Mouse (Mus musculus) adrenal gland, postnatal 25 days (tissue): ENCODE results near the gene Zfp687. TPM values are rescaled to one million over a fixed set of nuclear protein-coding genes. Genes with fewer than 3 reads are reported as not detected.
"Not testable (repeated sequence)": the region's sequence is repeated elsewhere in the genome, so short reads cannot be mapped to it uniquely, and the experiment has no call there.

Experiments used
- DNase-seq: peaks from one replicate; pipeline ENCODE4 v3.0.0; 2021; ENCODE audit warnings: mixed read lengths
- long read RNA-seq: library from polyadenylated mRNA; stranded (forward); transcript quantifications from one replicate; pipeline ENCODE4 v2.0.0, GENCODE M21; 2021
- total RNA-seq: library from RNA; stranded (reverse); gene quantifications from 2 replicates; pipeline ENCODE4 v1.2.3, GENCODE M21; 2021

Zfp687 gene
- 25.6 and 44.9 TPM in 2 replicates for total RNA-seq
- long read RNA-seq, partial matches to known transcripts, result 6 of 8 reads
- long read RNA-seq, other reads (novel, unspliced or antisense), result 2 of 8 reads

DNA sequence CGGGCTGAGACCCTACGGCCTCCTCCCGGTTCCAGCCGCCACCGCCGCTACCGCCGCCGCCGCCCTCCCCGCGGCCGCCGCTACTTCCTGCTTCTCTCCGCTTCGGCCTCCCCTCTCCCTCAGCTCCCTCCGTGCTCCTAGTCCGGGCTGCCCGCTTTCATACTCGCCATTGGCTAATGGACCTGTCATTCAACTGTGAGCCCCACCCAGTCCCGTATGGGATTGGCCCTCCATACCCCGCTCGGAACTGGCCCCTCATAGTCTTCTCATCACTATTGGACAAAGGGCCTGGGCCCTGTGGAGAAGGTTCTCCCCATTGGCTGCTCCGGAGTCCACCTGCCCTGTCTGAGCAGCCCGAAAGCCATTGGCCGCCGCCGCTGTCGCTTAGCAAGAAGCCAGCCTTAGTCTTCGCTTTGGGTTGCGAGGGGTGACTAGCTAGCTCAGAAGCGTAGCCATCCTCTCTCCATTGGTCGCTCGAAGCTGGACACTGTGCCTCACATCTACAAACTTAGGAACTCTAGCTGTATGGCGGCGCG is at the start of gene Zfp687:
Gene Zfp687, minus strand, starts transcription at position 112 of the 536 bp plus-strand sequence.
- peak; percentile 96 for DNase-seq

DNA sequence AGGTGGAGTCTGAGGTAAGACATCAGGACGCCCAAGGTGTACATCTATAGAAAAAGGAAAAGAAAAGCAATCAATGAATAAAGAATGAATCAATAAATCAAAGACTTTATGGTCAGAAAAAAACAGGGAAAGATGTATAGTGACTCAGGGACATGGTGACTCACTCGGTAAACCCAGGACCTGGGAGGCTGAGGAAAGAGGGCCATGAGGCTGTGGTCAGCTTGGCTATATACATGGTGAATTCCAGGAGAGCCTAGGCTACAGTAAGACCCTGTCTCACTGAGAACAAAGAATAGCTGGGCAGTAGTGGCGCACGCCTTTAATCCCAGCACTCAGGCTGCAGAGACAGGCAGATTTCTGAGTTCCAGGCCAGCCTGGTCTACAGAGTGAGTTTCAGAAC is 48.5 kb upstream of the Zfp687 start:
- no peak for DNase-seq

DNA sequence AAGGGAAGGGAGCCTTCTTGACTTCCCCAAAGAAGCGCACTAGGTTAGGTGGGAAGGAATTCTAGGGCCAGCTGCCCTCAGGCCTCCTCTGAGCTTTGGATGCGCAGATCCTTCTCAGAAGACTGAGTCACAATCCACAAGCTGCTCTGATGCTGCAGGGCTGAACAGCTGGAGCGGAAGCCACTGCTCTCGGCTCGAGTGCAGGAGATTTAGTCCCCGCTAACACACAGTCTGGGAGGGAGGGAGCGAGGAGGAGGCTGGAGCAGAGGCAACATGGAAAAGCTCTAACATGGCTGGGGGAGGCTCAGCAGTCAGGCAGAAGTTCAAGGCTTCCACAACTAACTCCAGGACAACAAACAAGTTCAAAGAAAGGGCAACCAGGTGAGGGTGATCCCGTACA is 42.8 kb upstream of the Zfp687 start:
- DNase-seq, result no peak

DNA sequence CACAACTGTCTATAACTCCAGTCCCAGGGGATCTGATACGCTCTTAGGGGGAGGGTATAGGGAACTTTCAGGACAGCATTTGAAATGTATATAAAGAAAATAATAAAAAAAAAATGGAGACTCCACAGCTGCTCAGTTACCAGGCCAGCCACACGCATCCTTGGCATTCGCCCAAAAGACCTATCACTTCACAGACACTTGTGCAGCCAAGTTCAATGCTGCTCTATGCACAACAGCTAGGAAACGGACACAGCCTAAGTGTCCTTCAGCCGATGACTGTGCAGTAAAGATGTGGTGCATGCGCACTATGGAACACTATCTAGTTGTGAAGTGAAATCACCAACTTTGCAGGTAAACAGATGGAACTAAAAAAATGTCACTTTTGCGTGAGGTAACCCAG is 41.0 kb upstream of the Zfp687 start:
- DNase-seq, result no peak

DNA sequence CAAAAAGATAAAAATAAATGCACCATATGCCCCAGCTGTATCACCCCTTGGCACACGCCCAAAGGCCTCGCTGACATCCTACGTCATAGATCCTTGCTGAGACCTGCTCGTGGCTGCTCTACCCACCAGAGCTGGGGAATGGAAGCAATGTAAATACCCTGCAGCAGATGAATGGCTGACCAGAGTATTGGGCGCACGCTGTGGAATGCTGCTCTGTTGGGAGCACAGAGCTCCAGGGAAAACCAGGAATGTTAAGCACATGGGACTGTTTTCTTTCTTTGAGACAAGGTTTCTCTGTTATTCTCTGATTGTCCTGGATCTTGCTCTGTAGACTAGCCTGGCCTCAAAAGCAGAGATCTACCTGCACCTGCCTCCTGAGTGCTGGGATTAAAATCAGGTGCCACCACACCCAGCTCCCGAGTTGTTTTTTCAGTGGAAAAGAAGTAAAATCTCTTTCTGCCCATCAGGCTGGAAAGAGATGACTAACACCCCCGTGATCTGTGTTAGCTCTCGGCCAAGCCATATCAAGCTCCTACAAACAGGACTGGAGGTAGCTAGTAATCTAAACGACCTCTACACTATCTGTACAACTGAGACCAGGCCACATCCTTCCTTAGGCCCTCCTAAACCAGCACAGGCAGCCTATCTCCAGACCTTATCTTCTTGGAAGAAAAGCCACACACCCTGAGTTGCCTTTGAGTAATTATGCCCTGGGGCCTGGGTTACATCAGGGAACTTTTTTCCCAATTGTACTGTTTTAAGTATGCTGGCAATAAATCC is 39.4 kb upstream of the Zfp687 start:
- peak; percentile 56 for DNase-seq

DNA sequence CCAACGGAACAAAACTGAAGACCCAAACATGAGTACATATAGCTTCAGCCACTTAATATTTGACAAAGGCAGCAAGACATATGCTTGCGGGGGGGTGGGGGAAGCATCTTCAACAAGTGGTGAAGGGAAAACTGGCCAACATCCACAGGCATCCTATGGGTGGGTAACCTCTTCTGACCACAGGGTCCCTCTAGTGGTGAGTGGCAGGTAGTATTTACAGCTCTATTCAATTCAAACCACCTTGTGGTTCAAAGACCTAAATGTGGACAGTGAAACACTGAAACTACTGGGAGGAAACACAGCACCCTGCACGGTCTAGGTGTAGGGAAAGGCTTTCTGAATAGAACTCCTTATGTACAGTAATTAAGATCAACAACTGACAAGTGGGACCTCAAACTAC is 38.5 kb upstream of the Zfp687 start:
- no peak for DNase-seq

DNA sequence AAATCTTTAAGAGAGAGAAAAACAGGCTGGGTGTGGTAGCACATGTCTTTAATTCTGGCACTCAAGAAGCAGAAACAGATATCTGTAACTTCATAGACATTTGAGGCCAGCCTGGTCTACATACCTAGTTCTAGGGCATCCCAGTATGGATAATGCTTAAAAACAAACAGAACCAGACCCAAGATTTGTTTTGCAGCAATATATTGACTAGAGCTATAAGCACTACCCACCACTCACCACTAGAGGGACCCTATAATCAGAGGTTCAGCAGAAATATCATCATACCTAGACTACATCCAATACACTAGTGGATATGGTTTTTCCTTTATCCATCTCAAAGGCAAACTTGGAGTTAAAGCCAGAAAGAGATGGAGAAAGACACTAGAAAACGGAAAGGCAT is 37.7 kb upstream of the Zfp687 start:
- DNase-seq, result no peak

DNA sequence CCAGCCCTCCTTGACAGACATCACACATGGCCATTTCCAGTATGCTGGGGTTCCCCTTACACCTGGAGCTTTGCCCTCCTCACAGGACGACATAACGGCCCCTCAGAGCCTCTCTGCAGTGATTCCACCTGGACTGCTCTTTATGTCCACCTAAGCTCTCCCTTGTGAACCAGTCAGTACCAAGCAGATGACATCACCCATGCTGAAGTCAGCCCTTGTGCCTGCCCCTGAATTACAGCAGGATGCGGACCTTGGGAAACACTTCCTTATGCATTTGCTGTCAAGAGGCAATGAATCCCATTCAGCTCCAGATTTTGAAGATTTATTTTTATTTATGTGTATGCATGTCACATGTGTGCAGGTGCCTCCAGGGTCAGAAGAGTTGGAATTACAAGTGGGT is 32.7 kb upstream of the Zfp687 start:
- DNase-seq, result peak; percentile 53

DNA sequence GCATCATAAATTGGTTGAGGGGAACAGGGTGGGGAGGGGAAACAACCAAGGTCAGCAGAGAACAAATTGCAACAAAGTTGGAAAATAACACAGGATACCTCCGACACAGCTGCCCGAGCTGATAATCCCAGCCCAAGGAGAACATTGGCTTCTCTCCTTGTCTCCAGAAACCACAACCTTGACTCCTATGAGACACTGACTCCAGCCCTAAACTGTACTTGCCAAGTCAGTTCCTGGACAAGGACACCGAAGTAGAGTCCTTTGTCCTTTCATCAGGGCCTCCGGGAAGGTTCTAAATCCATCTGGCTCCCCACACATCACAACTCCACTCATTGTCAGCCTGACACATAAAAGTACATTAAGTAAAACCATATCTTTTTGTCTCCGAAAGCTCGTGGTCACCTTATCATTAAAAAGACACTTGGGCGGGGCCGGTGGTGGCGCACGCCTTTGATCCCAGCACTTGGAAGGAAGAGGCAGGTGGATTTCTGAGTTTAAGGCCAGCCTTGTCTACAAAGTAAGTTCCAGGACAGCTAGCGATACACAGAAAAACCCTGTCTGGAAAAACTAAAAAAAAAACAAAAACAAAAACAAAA is 31.3 kb upstream of the Zfp687 start:
- no peak for DNase-seq

DNA sequence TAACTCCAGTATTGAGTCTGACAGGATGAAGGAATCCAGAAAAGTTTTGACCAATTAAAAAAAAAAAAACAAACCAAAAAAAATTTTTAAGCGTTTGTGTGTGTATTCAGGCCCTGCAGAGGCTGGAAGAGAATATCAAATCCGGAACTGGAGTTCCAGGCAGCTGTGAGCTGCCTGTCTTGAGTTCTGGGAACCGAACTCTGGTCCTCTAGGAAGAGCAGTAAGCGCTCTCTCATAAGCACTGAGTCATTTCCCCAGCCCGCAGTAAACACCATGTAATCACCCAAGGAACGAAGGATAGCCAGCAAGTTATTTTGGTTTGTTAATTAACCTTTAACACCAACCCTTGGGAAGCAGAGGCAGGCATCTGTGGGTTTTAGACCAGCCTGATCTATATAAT is 28.0 kb upstream of the Zfp687 start:
- DNase-seq, result no peak

DNA sequence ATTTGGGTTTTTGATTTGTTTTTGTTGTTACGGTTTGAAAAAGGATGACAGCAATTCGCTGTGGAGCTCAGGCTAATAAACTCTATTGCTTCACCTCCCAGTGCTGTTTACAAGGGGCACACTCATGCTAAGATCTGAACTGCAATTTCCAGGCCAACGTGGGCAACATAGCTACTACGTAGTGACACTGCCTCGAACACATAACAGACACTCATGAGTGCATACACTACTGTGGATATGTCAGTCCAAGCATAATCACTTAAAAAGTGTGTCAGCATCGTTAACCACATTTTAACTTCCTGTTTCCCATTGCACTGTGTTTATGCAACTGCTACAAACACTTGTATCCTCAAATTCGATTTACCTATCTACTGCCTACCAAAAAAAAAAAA is 27.6 kb upstream of the Zfp687 start:
- no peak for DNase-seq

DNA sequence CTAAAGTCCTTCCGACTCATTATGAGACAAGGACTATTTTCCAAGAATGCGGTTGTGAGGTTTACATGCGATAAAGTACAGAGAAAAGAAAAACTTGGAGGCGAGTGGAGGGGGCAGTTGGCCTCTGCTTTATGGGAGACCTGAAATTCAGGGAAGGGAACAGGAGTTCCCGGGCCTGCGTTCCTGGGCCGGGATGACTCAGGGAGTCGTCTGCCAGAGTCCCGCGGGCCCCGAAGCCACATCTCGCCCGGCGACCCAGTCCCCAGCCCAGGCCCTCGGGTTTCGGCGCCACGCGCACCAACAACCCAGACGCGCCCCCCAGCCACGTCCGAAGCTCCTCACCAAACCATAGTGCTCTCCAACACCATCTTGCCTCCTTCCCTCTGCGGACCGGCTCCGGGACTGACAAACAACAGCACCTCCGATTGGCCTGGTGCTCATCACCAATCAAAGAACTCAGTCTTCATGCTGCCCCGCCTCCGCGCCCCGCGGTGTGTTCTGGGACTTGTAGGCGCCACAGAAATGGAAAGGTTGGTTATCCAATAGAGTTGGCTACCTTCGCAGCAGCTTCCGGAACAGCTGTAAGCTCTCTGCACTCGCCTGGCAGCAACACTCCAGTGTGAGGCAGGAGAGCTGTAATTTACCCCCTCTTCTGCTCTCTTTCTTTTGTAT is 27.1 kb upstream of the Zfp687 start, which contains the start of gene Psmd4:
Gene Psmd4, minus strand, starts transcription at position 449 of the 672 bp plus-strand sequence.
- peak; percentile 96 for DNase-seq

DNA sequence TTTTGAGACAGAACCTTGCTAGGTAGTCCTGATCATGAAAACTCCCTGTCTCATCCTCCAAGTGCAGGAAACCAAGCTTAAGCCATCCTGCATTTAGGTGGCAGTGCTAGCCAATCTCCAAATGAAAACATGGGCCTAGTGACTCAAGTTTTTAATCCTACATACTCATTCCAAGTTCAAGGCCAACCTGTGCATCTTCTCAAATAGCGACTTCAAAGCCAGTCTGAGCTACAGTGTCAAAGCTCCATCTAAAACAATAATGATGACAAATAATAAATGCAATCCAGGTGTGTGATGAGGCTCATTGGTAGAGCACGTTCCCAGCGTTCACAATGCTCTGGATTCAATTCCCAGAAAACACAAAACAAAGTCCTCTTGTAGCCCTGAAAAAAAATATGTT is 26.4 kb upstream of the Zfp687 start:
- DNase-seq, result no peak

DNA sequence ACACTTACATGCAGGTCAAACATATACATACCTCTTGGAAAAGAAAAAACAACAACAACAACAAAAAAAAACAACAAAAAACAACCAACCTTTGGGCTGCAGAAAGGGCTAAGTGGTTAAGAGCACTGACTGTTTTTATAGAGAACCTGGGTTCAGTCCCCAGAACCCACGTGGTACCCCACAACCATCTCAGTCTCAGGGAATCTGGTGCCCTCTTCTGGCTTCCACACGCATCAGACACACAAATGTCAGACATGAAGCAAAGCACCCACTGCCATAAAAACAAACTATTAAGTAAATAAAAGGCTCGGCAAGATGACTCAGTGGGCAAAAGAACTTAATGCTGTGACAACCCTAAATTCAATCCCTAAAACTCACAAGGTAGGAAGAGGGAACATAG is 14.7 kb upstream of the Zfp687 start:
- DNase-seq, result no peak

DNA sequence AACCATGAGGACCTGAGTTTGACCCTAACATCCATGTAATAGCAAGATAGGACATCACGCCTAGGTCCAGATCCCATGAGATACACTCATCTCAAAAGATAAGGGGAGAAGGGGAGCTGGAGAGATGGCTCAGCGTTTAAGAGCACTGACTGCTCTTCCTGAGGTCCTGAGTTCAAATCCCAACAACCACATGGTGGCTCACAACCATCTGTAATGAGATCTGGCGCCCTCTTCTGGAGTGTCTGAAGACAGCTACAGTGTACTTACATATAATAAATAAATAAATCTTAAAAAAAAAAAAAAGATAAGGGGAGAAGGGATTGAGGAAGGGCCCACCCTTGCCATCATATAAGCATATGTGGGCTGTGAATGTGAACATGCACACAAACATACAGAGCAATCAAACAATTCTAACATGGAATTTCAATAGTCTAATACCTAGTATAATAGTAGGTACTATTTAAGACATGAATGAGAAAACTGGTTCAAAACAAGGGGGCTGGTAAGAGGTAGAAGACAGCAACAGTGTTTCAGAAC is 14.1 kb upstream of the Zfp687 start:
- not testable (repeated sequence) for DNase-seq

DNA sequence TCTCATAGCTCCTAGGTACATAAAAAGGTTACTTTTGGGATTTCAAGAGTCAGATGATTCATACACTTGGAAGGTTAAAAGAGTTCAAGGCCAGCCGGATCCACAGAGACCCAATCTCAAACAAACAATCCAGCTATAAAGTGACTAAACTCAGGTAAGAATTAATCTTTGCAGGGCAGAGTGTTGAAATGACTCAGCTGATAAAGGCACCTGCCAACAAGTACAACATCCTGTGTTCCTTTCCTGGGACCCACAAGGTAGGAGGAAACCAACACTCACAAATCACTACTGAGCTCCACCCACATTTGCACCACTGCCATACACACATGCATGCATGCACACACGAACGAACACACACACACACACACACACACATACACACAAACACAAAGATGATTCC is 13.4 kb upstream of the Zfp687 start:
- no peak for DNase-seq

DNA sequence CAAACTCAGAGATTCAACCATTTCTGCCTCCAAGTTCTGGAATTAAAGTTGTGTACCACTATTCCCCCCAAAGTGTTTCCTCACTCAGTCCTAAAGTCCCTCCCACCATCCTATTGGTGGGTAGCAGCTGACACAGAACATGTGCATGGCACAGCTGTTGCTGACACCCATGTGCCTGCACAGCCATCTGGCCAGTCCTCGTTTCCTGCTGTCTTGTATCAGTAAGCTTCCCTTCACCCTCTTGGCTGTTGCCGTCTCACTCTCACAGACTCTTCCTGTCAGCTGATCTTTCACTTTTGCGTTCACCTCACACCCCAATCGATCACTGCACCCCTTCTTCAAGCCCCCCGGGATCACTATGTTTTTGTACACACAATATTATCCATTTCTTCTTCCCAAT is 12.5 kb upstream of the Zfp687 start:
- no peak for DNase-seq

DNA sequence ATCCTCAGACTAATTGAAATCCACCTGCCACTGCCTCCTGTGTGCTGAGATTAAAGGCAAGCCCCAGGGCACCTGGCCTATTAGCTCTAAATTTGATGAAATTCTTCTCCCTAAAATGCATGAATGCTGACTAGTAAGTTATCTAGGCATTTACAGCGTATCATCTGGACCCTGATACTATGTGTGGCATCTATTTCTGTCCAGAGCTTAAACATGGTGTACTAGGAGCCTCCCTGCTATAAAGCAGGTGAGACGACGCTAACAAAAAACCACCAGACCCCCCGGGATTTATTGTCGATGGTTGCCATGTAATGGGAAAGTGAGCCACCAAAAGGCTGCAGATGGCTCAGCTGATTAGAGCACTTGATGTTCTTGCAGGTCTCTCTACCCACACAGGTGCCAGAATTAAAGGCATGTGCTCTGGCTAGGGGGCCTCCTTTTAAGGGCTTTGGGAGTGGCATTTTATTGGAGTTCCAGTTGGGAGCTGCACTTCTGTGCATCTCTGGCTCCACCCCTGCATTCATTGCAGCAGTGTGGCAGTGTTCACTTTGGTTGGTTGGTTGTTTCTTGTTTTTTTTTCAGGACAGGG is 11.9 kb upstream of the Zfp687 start:
- no peak for DNase-seq

DNA sequence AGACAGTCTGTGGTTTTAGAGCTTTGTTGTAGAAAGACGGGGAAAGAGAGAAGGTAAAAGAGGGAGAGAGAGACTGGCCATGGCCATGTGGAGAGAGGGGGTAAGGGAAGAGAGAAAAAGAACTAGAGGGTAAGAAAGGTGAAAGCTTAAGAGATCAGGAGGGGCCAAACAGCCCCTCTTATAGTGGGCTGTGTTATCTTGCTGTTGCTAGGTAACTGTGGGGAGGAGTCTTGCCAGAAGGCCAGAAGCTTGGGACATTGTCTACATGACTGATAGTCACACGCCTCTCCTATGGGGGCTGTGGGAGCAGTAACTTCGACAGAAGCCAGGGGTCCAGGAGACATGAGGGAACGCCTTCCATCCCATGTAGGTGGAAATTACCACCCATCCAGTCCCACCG is 10.0 kb upstream of the Zfp687 start:
- no peak for DNase-seq

DNA sequence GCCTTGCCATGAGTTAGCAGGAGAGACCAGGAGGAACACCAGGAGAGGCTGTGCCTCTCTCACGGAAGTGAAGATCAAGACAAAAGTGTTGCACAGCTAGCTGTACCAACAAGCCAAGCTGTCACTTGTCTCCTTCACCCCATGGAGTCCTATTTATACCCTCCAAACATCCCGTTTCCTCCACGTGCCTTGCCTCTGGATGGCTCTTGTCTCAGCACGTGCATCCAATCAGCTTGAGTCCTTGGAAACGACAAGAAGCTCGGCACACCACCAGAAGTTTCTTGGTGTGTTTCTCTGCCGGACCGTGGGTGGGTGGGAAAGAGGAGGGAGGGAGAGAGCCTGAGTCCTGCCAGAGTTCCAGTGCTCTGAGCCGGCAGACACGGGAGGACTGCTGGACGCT is 9.3 kb upstream of the Zfp687 start:
- DNase-seq, result no peak

DNA sequence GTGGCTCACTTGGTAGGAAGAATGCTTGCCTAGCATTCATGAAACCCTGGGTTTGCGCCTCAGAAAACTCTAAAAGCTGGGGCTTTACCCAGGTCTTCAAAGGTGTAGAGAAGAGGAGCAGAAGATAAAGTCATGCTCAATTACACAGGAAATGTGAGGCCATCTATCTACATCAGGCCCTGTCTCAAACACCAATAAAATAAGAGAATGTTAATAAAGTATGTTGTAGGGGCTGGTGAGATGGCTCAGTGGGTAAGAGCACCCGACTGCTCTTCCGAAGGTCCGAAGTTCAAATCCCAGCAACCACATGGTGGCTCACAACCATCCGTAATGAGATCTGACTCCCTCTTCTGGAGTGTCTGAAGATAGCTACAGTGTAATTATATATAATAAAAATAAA is 5.7 kb upstream of the Zfp687 start:
- not testable (repeated sequence) for DNase-seq

DNA sequence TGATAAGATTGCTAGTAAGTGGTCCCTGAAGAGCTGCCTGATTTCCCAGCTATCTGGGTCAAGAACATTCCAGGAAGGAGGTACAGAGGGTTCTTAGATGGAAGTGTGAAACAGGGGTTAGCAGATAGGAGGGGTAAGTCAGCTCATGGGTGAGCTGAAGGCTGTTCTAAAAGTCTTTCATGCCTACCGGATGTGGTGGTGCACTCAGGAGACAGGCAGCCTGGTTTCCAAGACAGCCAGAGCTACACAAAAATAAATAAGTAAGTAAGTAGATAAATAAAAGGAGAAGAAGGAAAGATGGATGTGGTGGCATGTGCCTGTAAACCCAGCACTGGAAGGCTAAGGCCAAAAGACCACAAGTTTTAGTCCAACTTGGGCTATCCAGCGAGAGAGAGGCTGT is 3.5 kb upstream of the Zfp687 start:
- no peak for DNase-seq
